ENCODE assay signal across 34 mouse cellular contexts in genomic region chr3:51398667-51399066, GRCm38 (mm10). TPM values are rescaled to one million over a fixed set of nuclear protein-coding genes. Genes with fewer than 3 reads are reported as not detected.
DNase-seq lines count a peak whose midpoint lies in the region; ATAC-seq and TF ChIP-seq lines count a peak whose summit lies in the region.
"Had no signal": no experiment of that assay in that cellular context is flagged by ENCODE, and none has a peak within 500 bp of the region (broad histone marks: within the 10 kb centered on the region; RNA-seq: fewer than 3 reads in every experiment).

No protein-coding gene starts in this region.

- H3K4me3 ChIP-seq in forebrain, embryonic 16.5 days (replicated peaks; ENCODE audit: low read length) = no peak overlapping the region
- H3K4me3 ChIP-seq in forebrain, embryonic 10.5 days = no peak overlapping the region
- no peak overlapping the region for H3K4me3 ChIP-seq in midbrain, embryonic 11.5 days (ENCODE audit: low read depth, low read length)
- no peak overlapping the region for H3K4me3 ChIP-seq in midbrain, embryonic 15.5 days
- peak overlapping the region; percentile 46 for H3K4me3 ChIP-seq in E14TG2a.4 (replicated peaks; ENCODE audit: low read length)
- no peak overlapping the region for H3K4me3 ChIP-seq in left cerebral cortex, adult 2 months
- H3K4me3 ChIP-seq: embryonic facial prominence, embryonic 12.5 days; forebrain, embryonic 12.5 days; layer of hippocampus, adult 2 months; limb, embryonic 10.5 days; limb, embryonic 15.5 days had no signal

- no peak overlapping the region for H3K4me2 ChIP-seq in forebrain, embryonic 16.5 days (ENCODE audit: low read length)
- peak overlapping the region; percentile 9; the same call in 1 of the 2 replicates for H3K4me2 ChIP-seq in midbrain, embryonic 11.5 days
- no peak overlapping the region for H3K4me2 ChIP-seq in midbrain, embryonic 15.5 days
- H3K4me2 ChIP-seq: embryonic facial prominence, embryonic 12.5 days; forebrain, embryonic 12.5 days; heart, embryonic 11.5 days; hindbrain, embryonic 14.5 days; limb, embryonic 15.5 days had no signal

- no peaks in the 10 kb centered on the region for H3K9me3 ChIP-seq in forebrain, embryonic 16.5 days (ENCODE audit: control insufficient read depth, low read length)
- no peaks in the 10 kb centered on the region for H3K9me3 ChIP-seq in forebrain, embryonic 10.5 days
- no peaks in the 10 kb centered on the region for H3K9me3 ChIP-seq in midbrain, embryonic 11.5 days (ENCODE audit: control insufficient read depth, low read length)
- H3K9me3 ChIP-seq in midbrain, embryonic 15.5 days = no peaks in the 10 kb centered on the region
- no peaks in the 10 kb centered on the region for H3K9me3 ChIP-seq in E14TG2a.4 (ENCODE audit: low read length)
- H3K9me3 ChIP-seq: embryonic facial prominence, embryonic 12.5 days; forebrain, embryonic 12.5 days; limb, embryonic 10.5 days; limb, embryonic 15.5 days had no signal

- no peak for TF ChIP-seq POLR2A in brain, embryonic 14.5 days (IDR thresholded peaks at IDR 0.05; ENCODE audit: borderline replicate concordance, extremely low read depth, insufficient read depth, insufficient read length, poor library complexity, severe bottlenecking)

- H3K36me3 ChIP-seq in forebrain, embryonic 16.5 days (ENCODE audit: control insufficient read depth, insufficient read depth) = no peaks in the 10 kb centered on the region
- peaks cover 13% of the 10 kb centered on the region for H3K36me3 ChIP-seq in forebrain, embryonic 10.5 days (replicated peaks)
- H3K36me3 ChIP-seq in midbrain, embryonic 11.5 days (ENCODE audit: control insufficient read depth, insufficient read depth, low read length) = no peaks in the 10 kb centered on the region
- H3K36me3 ChIP-seq in midbrain, embryonic 15.5 days (replicated peaks) = no peaks in the 10 kb centered on the region
- peaks cover 12% of the 10 kb centered on the region for H3K36me3 ChIP-seq in E14TG2a.4 (ENCODE audit: insufficient read depth, low read length)

- intact Hi-C loops in left cerebral cortex, adult 2 months (cut with DNase I) = no loop called here

- H3K9ac ChIP-seq in forebrain, embryonic 16.5 days (replicated peaks; ENCODE audit: low read depth, low read length) = no peak overlapping the region
- H3K9ac ChIP-seq in midbrain, embryonic 11.5 days (ENCODE audit: low read length) = no peak overlapping the region
- H3K9ac ChIP-seq in midbrain, embryonic 15.5 days = no peak overlapping the region
- H3K9ac ChIP-seq: embryonic facial prominence, embryonic 12.5 days; forebrain, embryonic 12.5 days; hindbrain, embryonic 14.5 days; limb, embryonic 15.5 days; liver, embryonic 14.5 days had no signal

- 9% methylated on average over 3 of the region's 3 CpGs for WGBS in forebrain, embryonic 16.5 days
- 12% methylated on average over 3 of the region's 3 CpGs for WGBS in forebrain, embryonic 10.5 days
- WGBS in midbrain, embryonic 11.5 days = 5% methylated on average over 3 of the region's 3 CpGs
- WGBS in midbrain, embryonic 15.5 days = 11% methylated on average over 3 of the region's 3 CpGs

- no peak for TF ChIP-seq CTCF in E14TG2a.4 (conservative IDR thresholded peaks at IDR 0.05; ENCODE audit: low read length)
- TF ChIP-seq CTCF in brain, embryonic 14.5 days (IDR thresholded peaks at IDR 0.05; ENCODE audit: borderline replicate concordance, extremely low read depth, insufficient read depth, insufficient read length) = no peak
- no peak for TF ChIP-seq CTCF in left cerebral cortex, adult 2 months (IDR thresholded peaks at IDR 0.05)

- H3K27ac ChIP-seq in forebrain, embryonic 16.5 days (ENCODE audit: low read length) = no peak overlapping the region
- no peak overlapping the region for H3K27ac ChIP-seq in forebrain, embryonic 10.5 days
- H3K27ac ChIP-seq in midbrain, embryonic 11.5 days (ENCODE audit: low read depth, low read length) = no peak overlapping the region
- no peak overlapping the region for H3K27ac ChIP-seq in midbrain, embryonic 15.5 days
- no peak overlapping the region for H3K27ac ChIP-seq in left cerebral cortex, adult 2 months
- H3K27ac ChIP-seq: embryonic facial prominence, embryonic 12.5 days; forebrain, embryonic 12.5 days; hindbrain, embryonic 14.5 days; layer of hippocampus, adult 2 months; limb, embryonic 10.5 days; limb, embryonic 15.5 days; liver, embryonic 14.5 days; macrophage had no signal

- H3K4me1 ChIP-seq in forebrain, embryonic 16.5 days (replicated peaks; ENCODE audit: control insufficient read depth, insufficient read depth, low read length) = no peaks in the 10 kb centered on the region; the same call in 1 of the 2 replicates
- H3K4me1 ChIP-seq in forebrain, embryonic 10.5 days = peaks cover 36% of the 10 kb centered on the region
- H3K4me1 ChIP-seq in midbrain, embryonic 11.5 days (ENCODE audit: control insufficient read depth, insufficient read depth, low read length) = peaks cover 10% of the 10 kb centered on the region; the same call in 1 of the 2 replicates
- H3K4me1 ChIP-seq in midbrain, embryonic 15.5 days = peaks cover 11% of the 10 kb centered on the region
- peaks cover 49% of the 10 kb centered on the region for H3K4me1 ChIP-seq in E14TG2a.4 (replicated peaks; ENCODE audit: low read depth, low read length)
- H3K4me1 ChIP-seq: embryonic facial prominence, embryonic 12.5 days had no signal

- DNase-seq in forebrain, embryonic 10.5 days (ENCODE audit: extremely low spot score, low spot score) = no peak
- peak; percentile 82 for DNase-seq in midbrain, embryonic 11.5 days (ENCODE audit: low spot score, missing footprints)
- DNase-seq in brain, embryonic 14.5 days (ENCODE audit: low read depth) = peak; percentile 55
- no peak for DNase-seq in left cerebral cortex, adult 2 months (ENCODE audit: extremely low spot score in 1 of 2, low spot score in 2 of 2)
- DNase-seq: adrenal gland, postnatal 10 days; cerebellum, adult 11 months; cerebellum, adult 9-10 months; cerebellum, postnatal 36 days; gastrocnemius, postnatal 14 days; heart, postnatal 10 days; kidney, adult 11 months; kidney, postnatal 36 days; lung, adult 2 months; lung, postnatal 10 days; thymus, adult 18-20 months; thymus, postnatal 25 days had no signal

- 0 out of 2 replicates have a peak, but pooled peaks have one; percentile 16 for ATAC-seq in forebrain, embryonic 16.5 days
- 0 out of 2 replicates have a peak, but pooled peaks have one; percentile 26 for ATAC-seq in midbrain, embryonic 11.5 days (ENCODE audit: low FRiP score)
- no peak for ATAC-seq in midbrain, embryonic 15.5 days (replicated peaks)
- ATAC-seq: CD4-positive, CD25-positive, alpha-beta regulatory T cell, adult 4 months had no signal

- peaks cover 8% of the 10 kb centered on the region; the same call in 1 of the 2 replicates for H3K27me3 ChIP-seq in forebrain, embryonic 16.5 days (replicated peaks; ENCODE audit: control insufficient read depth, insufficient read depth, low read length)
- peaks cover 49% of the 10 kb centered on the region for H3K27me3 ChIP-seq in forebrain, embryonic 10.5 days (ENCODE audit: poor library complexity, severe bottlenecking)
- peaks cover 4% of the 10 kb centered on the region; the same call in 1 of the 2 replicates for H3K27me3 ChIP-seq in midbrain, embryonic 11.5 days (ENCODE audit: control insufficient read depth, insufficient read depth, low read length)
- H3K27me3 ChIP-seq in midbrain, embryonic 15.5 days (replicated peaks) = peaks cover 27% of the 10 kb centered on the region
- peaks cover 19% of the 10 kb centered on the region for H3K27me3 ChIP-seq in E14TG2a.4 (ENCODE audit: insufficient read depth, low read length)

RNA-seq across cellular contexts. Expression of gene Mgarp, which starts 2.1 kb away (rescaled TPM):
- 0.44 and 1.4 TPM in 2 replicates for polyA plus RNA-seq in forebrain, embryonic 16.5 days (2015; fragmentation: Nextera tagmentation; extraction: Ambion mirVana)
- polyA plus RNA-seq in forebrain, embryonic 10.5 days (2016; fragmentation: Nextera tagmentation; extraction: Ambion mirVana) = 8.4 and 12.8 TPM in 2 replicates
- 22.5 and 26.9 TPM in 2 replicates for polyA plus RNA-seq in midbrain, embryonic 11.5 days (2014; fragmentation: Nextera tagmentation; extraction: Ambion mirVana)
- 1.0 and 2.1 TPM in 2 replicates for polyA plus RNA-seq in midbrain, embryonic 15.5 days (2015; fragmentation: Nextera tagmentation; extraction: Ambion mirVana)
- 1.2 and 1.7 TPM in 2 replicates for polyA plus RNA-seq in brain, embryonic 14.5 days (2012; rRNA removed)
- not detected for total RNA-seq in left cerebral cortex, adult 2 months (2021)
- total RNA-seq: granulocyte monocyte progenitor cell, adult 5-6 weeks; hematopoietic stem cell, adult 5-6 weeks; layer of hippocampus, adult 2 months; megakaryocyte-erythroid progenitor cell, adult 5-6 weeks; monocyte, adult 5-6 weeks had no signal
- polyA plus RNA-seq: lung, adult 2 months; macrophage; neural tube, embryonic 14.5 days had no signal

RNA-seq across cellular contexts. Expression of gene Ndufc1, which starts 10.1 kb away (rescaled TPM):
- polyA plus RNA-seq in forebrain, embryonic 16.5 days (2015; fragmentation: Nextera tagmentation; extraction: Ambion mirVana) = 619 and 639 TPM in 2 replicates
- polyA plus RNA-seq in forebrain, embryonic 10.5 days (2016; fragmentation: Nextera tagmentation; extraction: Ambion mirVana) = 642 and 667 TPM in 2 replicates
- 739 and 783 TPM in 2 replicates for polyA plus RNA-seq in midbrain, embryonic 11.5 days (2014; fragmentation: Nextera tagmentation; extraction: Ambion mirVana)
- polyA plus RNA-seq in midbrain, embryonic 15.5 days (2015; fragmentation: Nextera tagmentation; extraction: Ambion mirVana) = 603 and 679 TPM in 2 replicates
- 349 and 402 TPM in 2 replicates for polyA plus RNA-seq in brain, embryonic 14.5 days (2012; rRNA removed)
- total RNA-seq in left cerebral cortex, adult 2 months (2021) = 100 to 1,000 TPM; 286 to 307 TPM

RNA-seq across cellular contexts. Expression of gene Naa15, which starts 16.3 kb away (rescaled TPM):
- polyA plus RNA-seq in forebrain, embryonic 16.5 days (2015; fragmentation: Nextera tagmentation; extraction: Ambion mirVana) = 49.9 and 56.5 TPM in 2 replicates
- 68.3 and 68.6 TPM in 2 replicates for polyA plus RNA-seq in forebrain, embryonic 10.5 days (2016; fragmentation: Nextera tagmentation; extraction: Ambion mirVana)
- polyA plus RNA-seq in midbrain, embryonic 11.5 days (2014; fragmentation: Nextera tagmentation; extraction: Ambion mirVana) = 54.5 and 57.0 TPM in 2 replicates
- 48.7 and 51.1 TPM in 2 replicates for polyA plus RNA-seq in midbrain, embryonic 15.5 days (2015; fragmentation: Nextera tagmentation; extraction: Ambion mirVana)
- polyA plus RNA-seq in brain, embryonic 14.5 days (2012; rRNA removed) = 25.0 and 31.7 TPM in 2 replicates
- total RNA-seq in left cerebral cortex, adult 2 months (2021) = 10 to 100 TPM; 50.1 to 54.6 TPM

RNA-seq across cellular contexts. Expression of gene Elf2, which starts 58.2 kb away (rescaled TPM):
- 46.2 and 54.9 TPM in 2 replicates for polyA plus RNA-seq in forebrain, embryonic 16.5 days (2015; fragmentation: Nextera tagmentation; extraction: Ambion mirVana)
- 41.6 and 44.2 TPM in 2 replicates for polyA plus RNA-seq in forebrain, embryonic 10.5 days (2016; fragmentation: Nextera tagmentation; extraction: Ambion mirVana)
- polyA plus RNA-seq in midbrain, embryonic 11.5 days (2014; fragmentation: Nextera tagmentation; extraction: Ambion mirVana) = 42.8 and 47.4 TPM in 2 replicates
- 39.6 and 44.9 TPM in 2 replicates for polyA plus RNA-seq in midbrain, embryonic 15.5 days (2015; fragmentation: Nextera tagmentation; extraction: Ambion mirVana)
- polyA plus RNA-seq in brain, embryonic 14.5 days (2012; rRNA removed) = 60.0 and 62.9 TPM in 2 replicates
- total RNA-seq in left cerebral cortex, adult 2 months (2021) = 10 to 100 TPM; 48.5 to 51.8 TPM

Comparison
In these comparisons a context has a peak if more than half of its experiments do, and no peak if none do; other contexts are left out.
1. DNase-seq: peak in midbrain, embryonic 11.5 days (single experiment) and brain, embryonic 14.5 days (single experiment); none in forebrain, embryonic 10.5 days (single experiment) and left cerebral cortex, adult 2 months (0 of 2).